Mouse (Mus musculus): ENCODE measurements around the gene Mcm2. TPM values are rescaled to one million over a fixed set of nuclear protein-coding genes. Genes with fewer than 3 reads are reported as not detected.
A peak's percentile ranks its signal among the peaks of the same experiment; 100 is the strongest.

The Mcm2 gene
- total and polyA plus RNA-seq, 3 experiments: 18.1 to 33.4 (median 33.1) TPM

GRCm38 (mm10) chr6:88847571-88847970, 51.0 kb downstream of the Mcm2 start:
- peak; percentile 59 for DNase-seq

GRCm38 (mm10) chr6:88844901-88845565, 53.5 kb downstream of the Mcm2 start:
- DNase-seq: no peak

- DNase-seq: no peak
Measured at GRCm38 (mm10) chr6:88843781-88844725, 54.5 kb downstream of the Mcm2 start.

- no peak for DNase-seq
Measured at GRCm38 (mm10) chr6:88843241-88843640, 55.3 kb downstream of the Mcm2 start.

GRCm38 (mm10) chr6:88842731-88843151, 55.8 kb downstream of the Mcm2 start:
- DNase-seq: no peak

DNA sequence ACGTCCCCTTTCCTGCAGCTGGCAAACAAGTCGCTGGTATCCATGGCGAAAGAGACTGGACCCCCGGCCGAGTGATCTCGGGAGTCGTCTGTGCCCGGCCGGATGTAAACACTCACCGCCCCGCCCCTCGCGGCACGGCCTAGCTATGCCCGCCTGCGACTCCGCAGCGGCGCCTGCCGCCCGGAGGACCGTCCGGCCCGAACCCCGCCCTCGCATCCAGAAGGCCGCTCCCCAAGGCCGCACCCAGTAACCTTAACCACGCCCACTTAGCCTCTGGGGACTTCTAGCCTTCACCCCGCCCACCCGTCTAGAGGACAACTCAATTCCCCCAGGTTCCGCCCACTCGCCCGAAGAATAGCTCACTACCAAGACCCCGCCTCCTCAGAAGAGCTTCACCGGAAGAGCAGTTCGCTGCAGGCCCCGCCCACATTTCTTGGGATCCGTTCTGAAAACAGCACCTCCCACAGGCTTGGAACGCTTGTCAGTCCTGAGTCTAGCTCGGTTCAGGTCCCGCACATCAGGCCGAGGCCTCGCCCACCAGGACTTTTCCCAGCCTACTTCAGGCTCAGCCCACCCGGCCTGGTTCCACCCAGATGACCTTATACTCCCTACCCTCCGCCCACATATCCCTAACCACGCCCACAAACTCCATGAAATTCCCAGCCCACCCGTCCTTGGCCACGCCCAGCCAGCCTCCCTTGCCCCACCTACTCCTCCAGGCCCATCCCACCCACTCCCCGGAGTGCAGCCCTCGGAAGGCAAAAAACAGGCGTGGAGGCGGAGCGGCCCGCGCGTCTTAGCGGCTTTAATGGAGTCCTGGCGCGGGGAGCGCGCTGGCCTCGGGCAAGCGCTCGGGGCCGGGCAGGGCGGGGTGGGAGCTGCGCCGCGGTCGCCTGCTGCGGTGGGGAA, 56.5 kb downstream of the Mcm2 start, which contains the start of gene Abtb1:
Gene Abtb1, minus strand, starts transcription at position 204 of the 909 bp plus-strand sequence.
- DNase-seq: peak; percentile 100

DNA sequence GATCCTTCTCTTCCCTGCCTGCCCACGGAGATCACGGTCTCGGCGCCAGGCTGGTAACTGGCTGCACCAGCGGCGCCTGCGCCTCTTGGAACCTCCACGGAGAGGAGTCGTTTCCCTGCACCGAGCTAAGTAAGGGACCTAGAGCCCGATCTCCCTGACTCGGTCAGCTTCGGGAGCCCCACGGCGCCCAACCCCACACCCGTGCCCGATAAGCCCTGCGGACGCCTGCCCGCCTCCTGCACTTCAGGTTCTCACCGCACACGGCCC, 57.1 kb downstream of the Mcm2 start:
- DNase-seq: no peak

DNA sequence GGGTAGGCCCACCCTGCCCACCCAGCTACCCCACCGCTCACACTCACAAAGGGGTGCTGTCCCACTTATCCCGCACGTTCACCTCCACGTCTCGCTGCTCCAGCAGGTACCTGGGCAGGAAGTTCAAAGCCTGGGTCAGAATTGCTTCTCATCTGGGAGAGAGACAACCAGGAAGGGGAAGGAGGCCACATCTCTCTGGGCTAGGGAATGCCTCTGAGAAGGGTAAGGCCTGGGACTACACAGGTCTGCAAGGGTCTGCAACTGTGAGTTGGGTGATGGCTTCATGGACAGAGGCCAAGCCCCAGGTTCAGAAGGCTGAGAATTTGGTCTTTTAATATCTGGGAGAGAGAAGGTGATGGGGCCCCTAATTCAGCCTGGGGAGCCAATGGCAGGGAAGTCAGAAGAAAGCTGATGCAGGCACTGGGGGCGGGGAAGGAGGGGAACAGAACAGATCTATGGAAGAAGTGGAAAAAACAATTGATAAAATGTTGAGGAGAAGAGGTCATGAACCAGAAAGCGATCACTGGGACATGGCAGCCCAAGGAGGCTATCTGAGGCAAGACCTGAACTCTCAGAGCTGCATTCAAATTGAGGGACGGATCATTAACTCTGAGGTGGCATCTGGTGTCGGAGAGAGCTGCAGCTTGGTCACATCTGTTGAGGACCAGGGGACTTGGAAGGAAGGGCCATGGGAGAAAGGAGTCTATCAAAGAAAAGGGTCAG, 57.6 kb downstream of the Mcm2 start:
- DNase-seq: no peak

- no peak for DNase-seq
Measured at GRCm38 (mm10) chr6:88840211-88840610, 58.4 kb downstream of the Mcm2 start.

- no peak for DNase-seq
Measured at GRCm38 (mm10) chr6:88839135-88839970, 59.2 kb downstream of the Mcm2 start.

DNA sequence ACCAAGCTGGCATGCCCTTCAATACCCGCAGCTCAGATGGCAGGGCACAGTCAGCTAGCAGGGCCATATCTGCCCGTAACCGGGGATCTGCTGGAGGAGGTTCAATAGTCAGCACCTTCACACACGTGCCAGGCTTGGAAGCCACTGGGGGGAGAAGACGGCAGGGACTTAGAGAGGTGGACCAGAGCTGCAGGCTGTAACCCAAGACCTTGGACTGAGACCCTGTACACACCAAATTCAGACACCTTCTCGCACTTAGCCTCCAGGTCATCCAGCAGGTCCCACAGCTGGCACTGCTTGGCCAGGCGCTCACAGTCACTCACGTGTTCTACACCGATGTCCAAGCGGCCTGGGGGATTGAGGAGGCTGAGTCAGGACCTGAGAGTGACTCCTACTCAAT, 60.0 kb downstream of the Mcm2 start:
- DNase-seq: no peak

GRCm38 (mm10) chr6:88837999-88838398, 60.6 kb downstream of the Mcm2 start:
- no peak for DNase-seq

DNA sequence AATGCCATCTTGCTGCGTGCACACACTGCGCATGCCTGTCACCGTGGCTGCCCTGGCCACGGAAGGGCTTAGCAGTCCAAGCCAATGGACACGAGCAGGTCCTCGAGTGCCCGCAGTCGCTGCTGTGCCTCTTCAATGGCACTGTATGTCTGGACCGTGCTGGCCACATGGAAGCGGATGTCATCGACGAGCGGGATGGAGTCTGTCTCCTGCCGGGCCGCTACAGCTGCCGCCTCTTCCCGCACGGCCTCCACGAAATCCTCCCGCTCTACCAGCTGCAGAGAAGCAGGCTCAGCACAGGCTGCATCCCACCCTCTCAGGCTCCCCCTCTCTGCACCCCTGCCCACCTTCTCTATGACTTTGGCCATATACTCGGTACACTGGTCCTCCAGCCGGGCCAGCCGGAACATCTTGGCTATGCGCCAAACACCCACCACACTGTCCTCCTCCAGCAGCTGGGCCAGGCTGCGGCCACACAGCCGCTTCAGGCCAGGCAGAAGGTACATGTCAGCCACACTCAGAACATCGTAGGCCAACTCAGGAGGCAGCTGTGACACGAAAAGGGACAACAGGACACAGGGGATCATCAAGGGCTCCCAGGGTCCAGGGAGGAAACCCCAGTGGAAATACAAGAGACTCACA, 62.3 kb downstream of the Mcm2 start:
- no peak for DNase-seq

DNA sequence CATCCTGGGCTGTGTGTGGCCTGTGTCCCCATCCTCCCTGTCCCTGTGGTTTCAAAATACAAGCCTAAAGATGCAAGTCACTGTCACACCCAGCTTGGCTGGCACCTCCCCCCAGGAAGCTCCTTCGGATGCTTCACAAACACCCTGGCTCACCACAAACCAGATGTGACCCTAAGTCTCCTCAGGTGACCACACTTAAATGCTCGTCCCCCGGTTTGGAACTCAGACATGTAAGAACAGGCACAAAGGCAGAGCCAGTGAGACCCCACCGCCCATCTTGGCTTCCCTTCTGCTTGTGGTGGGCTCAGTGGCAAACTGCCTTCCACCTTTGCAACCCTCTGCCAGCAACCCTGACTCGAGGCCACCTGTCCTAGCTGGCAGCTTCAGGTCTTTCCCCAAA, 63.5 kb downstream of the Mcm2 start:
- DNase-seq: no peak

Other genes with a start within 250 kb of the Mcm2 start
- gene Mgll, start 174.4 kb downstream of the Mcm2 start, total RNA-seq (2021): 100 to 1,000 TPM; 192 to 194 TPM
- gene Mgll, start 174.4 kb downstream of the Mcm2 start, polyA plus RNA-seq (2012; rRNA removed): 360 and 467 TPM in 2 replicates
- 10 to 100 TPM; 18.0 to 25.8 TPM for gene Abtb1, start 56.8 kb downstream of the Mcm2 start, total RNA-seq (2021)
- 119 and 120 TPM in 2 replicates for gene Abtb1, start 56.8 kb downstream of the Mcm2 start, polyA plus RNA-seq (2012; rRNA removed)
- 10 to 100 TPM; 24.2 to 78.2 TPM for gene Podxl2, start 23.7 kb downstream of the Mcm2 start, total RNA-seq (2021)
- gene Podxl2, start 23.7 kb downstream of the Mcm2 start, polyA plus RNA-seq (2012; rRNA removed): 263 and 360 TPM in 2 replicates
- gene Tpra1, start 3.5 kb upstream of the Mcm2 start, total RNA-seq (2021): 100 to 1,000 TPM in 1 of 2 experiments, 10 to 100 TPM in 1; 87.0 to 108 TPM
- gene Tpra1, start 3.5 kb upstream of the Mcm2 start, polyA plus RNA-seq (2012; rRNA removed): 578 and 603 TPM in 2 replicates